8 mouse cellular contexts compared by ENCODE assay signal in genomic region chr10:39133462-39134310, GRCm38 (mm10). TPM values are rescaled to one million over a fixed set of nuclear protein-coding genes. Genes with fewer than 3 reads are reported as not detected.
DNase-seq lines count a peak whose midpoint lies in the region; ATAC-seq and TF ChIP-seq lines count a peak whose summit lies in the region.

Gene Fam229b (minus strand): TSS chr10:39133914.
Gene Tube1 (plus strand): TSS chr10:39133976.

- H3K9me3 ChIP-seq in MEL (replicated peaks; ENCODE audit: insufficient read depth, low read length) = no peaks in the 10 kb centered on the region
- H3K9me3 ChIP-seq in forebrain, postnatal 0 days (ENCODE audit: low read length) = no peaks in the 10 kb centered on the region
- H3K9me3 ChIP-seq in lung, embryonic 15.5 days = no peaks in the 10 kb centered on the region

- ATAC-seq in forebrain, postnatal 0 days = peak; percentile 95
- ATAC-seq in lung, embryonic 15.5 days (ENCODE audit: borderline replicate concordance, extremely low read depth, low FRiP score, low TSS enrichment) = peak; percentile 91

- H3K27me3 ChIP-seq in MEL (ENCODE audit: control insufficient read depth in 1 of 2, insufficient read depth in 2 of 2, low read length in 2 of 2) = no peaks in the 10 kb centered on the region
- H3K27me3 ChIP-seq in cerebellum, adult 2 months (ENCODE audit: control insufficient read depth, insufficient read depth, low read length) = no peaks in the 10 kb centered on the region
- no peaks in the 10 kb centered on the region for H3K27me3 ChIP-seq in forebrain, postnatal 0 days (ENCODE audit: insufficient read depth, low read length)
- no peaks in the 10 kb centered on the region for H3K27me3 ChIP-seq in lung, embryonic 15.5 days

- peak within 1 kb of the TSS; percentile 91 for H3K9ac ChIP-seq in MEL (ENCODE audit: control insufficient read depth, low read depth, low read length, poor library complexity, severe bottlenecking)
- peak within 1 kb of the TSS; percentile 71 for H3K9ac ChIP-seq in forebrain, postnatal 0 days
- peak within 1 kb of the TSS; percentile 70 for H3K9ac ChIP-seq in lung, embryonic 15.5 days

- peak within 1 kb of the TSS; percentile 92 for H3K4me2 ChIP-seq in forebrain, postnatal 0 days (ENCODE audit: low read depth)
- peak within 1 kb of the TSS; percentile 79 for H3K4me2 ChIP-seq in lung, embryonic 15.5 days

- TF ChIP-seq EP300 in MEL (IDR thresholded peaks at IDR 0.05; ENCODE audit: low read depth in 1 of 2, low read length in 2 of 2) = no peak

- TF ChIP-seq CTCF in MEL (IDR thresholded peaks at IDR 0.05 in 2 of 3, conservative IDR thresholded peaks at IDR 0.05 in 1 of 3; ENCODE audit: control insufficient read depth in 1 of 3, insufficient read depth in 1 of 3, low read depth in 2 of 3, low read length in 3 of 3, poor library complexity in 1 of 3, severe bottlenecking in 1 of 3) = no peak
- no peak for TF ChIP-seq CTCF in cerebellum, adult 2 months (IDR thresholded peaks at IDR 0.05; ENCODE audit: borderline replicate concordance, insufficient read depth, low read depth, low read length)
- TF ChIP-seq CTCF in forebrain, postnatal 0 days (IDR thresholded peaks at IDR 0.05; ENCODE audit: low read depth) = peak; percentile 21; the same call in 1 of the 2 replicates

- H3K4me1 ChIP-seq in MEL (ENCODE audit: control insufficient read depth in 1 of 2, insufficient read depth in 2 of 2, low read length in 2 of 2) = no peaks in the 10 kb centered on the region; a peak in 2 of 4 replicates
- H3K4me1 ChIP-seq in cerebellum, adult 2 months (ENCODE audit: control insufficient read depth, insufficient read depth, low read length) = no peaks in the 10 kb centered on the region
- 0 out of 2 replicates have a peak, but pooled peaks cover 5% of the 10 kb centered on the region for H3K4me1 ChIP-seq in forebrain, postnatal 0 days (ENCODE audit: insufficient read depth)
- peaks cover 14% of the 10 kb centered on the region; the same call in 1 of the 2 replicates for H3K4me1 ChIP-seq in lung, embryonic 15.5 days

- H3K4me3 ChIP-seq in MEL (ENCODE audit: control insufficient read depth in 1 of 2, insufficient read depth in 1 of 2, low read depth in 2 of 2, low read length in 2 of 2) = peak within 1 kb of the TSS; percentile 67 to 92
- H3K4me3 ChIP-seq in cerebellum, adult 2 months (replicated peaks; ENCODE audit: insufficient read depth, low read depth, low read length) = peak within 1 kb of the TSS; percentile 72
- peak within 1 kb of the TSS; percentile 71 for H3K4me3 ChIP-seq in forebrain, postnatal 0 days (ENCODE audit: low read depth, low read length)
- peak within 1 kb of the TSS; percentile 76 for H3K4me3 ChIP-seq in lung, embryonic 15.5 days

- TF ChIP-seq POLR2A in MEL (IDR thresholded peaks at IDR 0.05; ENCODE audit: control insufficient read depth in 1 of 2, insufficient read depth in 1 of 2, low read depth in 1 of 2, low read length in 2 of 2, poor library complexity in 1 of 2) = peak; percentile 69 to 70; a peak in 3 of 4 replicates
- peak; percentile 89; the same call in 1 of the 2 replicates for TF ChIP-seq POLR2A in cerebellum, adult 2 months (IDR thresholded peaks at IDR 0.05; ENCODE audit: borderline replicate concordance, insufficient read depth, low read length)

- 3% methylated on average over 47 of the region's 47 CpGs for WGBS in cerebellum, adult 2 months
- 4% methylated on average over 47 of the region's 47 CpGs for WGBS in forebrain, postnatal 0 days
- 3% methylated on average over 47 of the region's 47 CpGs for WGBS in lung, embryonic 15.5 days

- TF ChIP-seq RAD21 in MEL (IDR thresholded peaks at IDR 0.05; ENCODE audit: low read depth, low read length) = no peak

- DNase-seq in MEL (ENCODE audit: low read depth, low spot score) = peak; percentile 90
- DNase-seq in cerebellum, adult 2 months = peak; percentile 94 to 95
- DNase-seq in forebrain, postnatal 0 days = peak; percentile 96
- DNase-seq in heart, postnatal 4 days = peak; percentile 89
- DNase-seq in layer of hippocampus, adult 8-10 months (ENCODE audit: low spot score in 2 of 2) = peak; percentile 93 to 95
- DNase-seq in ovary, adult 18-20 months (ENCODE audit: low spot score) = peak; percentile 86
- DNase-seq in thymus, postnatal 0 days (ENCODE audit: low spot score) = peak; percentile 98

- no peaks in the 10 kb centered on the region for H3K79me2 ChIP-seq in MEL (ENCODE audit: control insufficient read depth, insufficient read depth, low read length, poor library complexity)

- peaks cover 0 to 7% of the 10 kb centered on the region in 2 experiments; a peak in 2 of 4 replicates for H3K36me3 ChIP-seq in MEL (ENCODE audit: control insufficient read depth in 1 of 2, insufficient read depth in 2 of 2, low read length in 2 of 2)
- peaks cover 10% of the 10 kb centered on the region; the same call in 1 of the 2 replicates for H3K36me3 ChIP-seq in forebrain, postnatal 0 days (ENCODE audit: insufficient read depth)
- peaks cover 10% of the 10 kb centered on the region; the same call in 1 of the 2 replicates for H3K36me3 ChIP-seq in lung, embryonic 15.5 days

- H3K27ac ChIP-seq in MEL (ENCODE audit: control insufficient read depth, low read depth, low read length) = no peak within 1 kb of the TSS
- peak within 1 kb of the TSS; percentile 55 for H3K27ac ChIP-seq in cerebellum, adult 2 months (ENCODE audit: insufficient read depth, low read length)
- peak within 1 kb of the TSS; percentile 86 for H3K27ac ChIP-seq in forebrain, postnatal 0 days (ENCODE audit: low read depth, low read length)
- 0 out of 2 replicates have a peak within 1 kb of the TSS, but pooled peaks have one; percentile 18 for H3K27ac ChIP-seq in lung, embryonic 15.5 days

TF ChIP-seq in MEL, 35 proteins besides CTCF, POLR2A, EP300 and RAD21:
- TF ChIP-seq HCFC1 (IDR thresholded peaks at IDR 0.05; ENCODE audit: low read depth, low read length) (peak; percentile 81), MXI1 (IDR thresholded peaks at IDR 0.05; ENCODE audit: low read depth, low read length) (peak; percentile 19; the same call in 1 of the 2 replicates), TAL1 (IDR thresholded peaks at IDR 0.05; ENCODE audit: low read length) (no peak), MAFK (IDR thresholded peaks at IDR 0.05; ENCODE audit: borderline replicate concordance, low read depth, low read length) (no peak), NRF1 (IDR thresholded peaks at IDR 0.05; ENCODE audit: insufficient read depth, low read depth, low read length, poor library complexity, severe bottlenecking) (peak; percentile 64), NELFE (IDR thresholded peaks at IDR 0.05; ENCODE audit: low read depth, low read length) (peak; percentile 46; the same call in 1 of the 2 replicates), USF1 (IDR thresholded peaks at IDR 0.05; ENCODE audit: low read depth, low read length) (no peak), RCOR1 (IDR thresholded peaks at IDR 0.05; ENCODE audit: low read depth, low read length) (no peak), TCF12 (IDR thresholded peaks at IDR 0.05; ENCODE audit: low read depth, low read length) (0 out of 2 replicates have a peak, but pooled peaks have one; percentile 24), ZKSCAN1 (IDR thresholded peaks at IDR 0.05; ENCODE audit: low read depth, low read length) (no peak), ELF1 (IDR thresholded peaks at IDR 0.05; ENCODE audit: low read depth, low read length) (peak; percentile 42; the same call in 1 of the 2 replicates)

RNA-seq across cellular contexts. Expression of gene Fam229b, which starts in this region (rescaled TPM):
- 0.46 and 1.2 TPM in 2 replicates for total RNA-seq in MEL (2012; rRNA removed)
- 1 to 10 TPM in 1 of 2 experiments, not detected in 1; 1.5 TPM for polyA plus RNA-seq in MEL (2012; ENCODE audit: insufficient read depth in 1 of 2, insufficient read length in 2 of 2, low read depth in 1 of 2, low replicate concordance in 2 of 2, missing spikeins in 1 of 2)
- 18.7 and 18.9 TPM in 2 replicates for polyA plus RNA-seq in cerebellum, adult 2 months (2012; rRNA removed)
- total RNA-seq in forebrain, postnatal 0 days (2014; rRNA removed) = 25.8 and 26.1 TPM in 2 replicates
- 43.1 and 47.3 TPM in 2 replicates for polyA plus RNA-seq in forebrain, postnatal 0 days (2015; fragmentation: Nextera tagmentation; extraction: Ambion mirVana)
- total RNA-seq in heart, postnatal 4 days (2021) = 1 to 10 TPM; 3.6 to 4.8 TPM
- 10 to 100 TPM; 11.0 to 16.4 (median 13.0) TPM for total RNA-seq in layer of hippocampus, adult 8-10 months (2022)
- polyA plus RNA-seq in lung, embryonic 15.5 days (2015; fragmentation: Nextera tagmentation; extraction: Ambion mirVana) = 10.4 and 12.0 TPM in 2 replicates
- polyA plus RNA-seq in thymus, postnatal 0 days (2015; fragmentation: Nextera tagmentation; extraction: Ambion mirVana) = 7.2 TPM in 2 replicates

RNA-seq across cellular contexts. Expression of gene Tube1, which starts in this region (rescaled TPM):
- total RNA-seq in MEL (2012; rRNA removed) = 2.5 TPM in 2 replicates
- 1 to 10 TPM in 1 of 2 experiments, not detected in 1; 7.2 TPM for polyA plus RNA-seq in MEL (2012; ENCODE audit: insufficient read depth in 1 of 2, insufficient read length in 2 of 2, low read depth in 1 of 2, low replicate concordance in 2 of 2, missing spikeins in 1 of 2)
- polyA plus RNA-seq in cerebellum, adult 2 months (2012; rRNA removed) = 6.6 and 7.3 TPM in 2 replicates
- total RNA-seq in forebrain, postnatal 0 days (2014; rRNA removed) = 7.6 and 8.2 TPM in 2 replicates
- polyA plus RNA-seq in forebrain, postnatal 0 days (2015; fragmentation: Nextera tagmentation; extraction: Ambion mirVana) = 3.0 and 3.7 TPM in 2 replicates
- total RNA-seq in heart, postnatal 4 days (2021) = 1 to 10 TPM; 3.7 to 4.4 TPM
- total RNA-seq in layer of hippocampus, adult 8-10 months (2022) = 1 to 10 TPM; 2.6 to 3.2 (median 3.1) TPM
- 18.8 and 20.2 TPM in 2 replicates for polyA plus RNA-seq in lung, embryonic 15.5 days (2015; fragmentation: Nextera tagmentation; extraction: Ambion mirVana)
- polyA plus RNA-seq in thymus, postnatal 0 days (2015; fragmentation: Nextera tagmentation; extraction: Ambion mirVana) = 92.1 and 120 TPM in 2 replicates
